Comparison of ENCODE assay signal across 8 mouse cellular contexts in genomic region chr7:143738601-143739006, GRCm38 (mm10). TPM values are rescaled to one million over a fixed set of nuclear protein-coding genes. Genes with fewer than 3 reads are reported as not detected.
DNase-seq lines count a peak whose midpoint lies in the region; ATAC-seq and TF ChIP-seq lines count a peak whose summit lies in the region.

No protein-coding gene starts in this region.

- H3K27ac ChIP-seq in heart, embryonic 11.5 days (ENCODE audit: low read depth, low read length) = peak overlapping the region; percentile 50
- H3K27ac ChIP-seq in embryonic facial prominence, embryonic 14.5 days (replicated peaks; ENCODE audit: low read depth, low read length) = peak overlapping the region; percentile 65
- H3K27ac ChIP-seq in hindbrain, postnatal 0 days = peak overlapping the region; percentile 74
- peak overlapping the region; percentile 92 for H3K27ac ChIP-seq in lung, embryonic 15.5 days
- H3K27ac ChIP-seq in stomach, postnatal 0 days (replicated peaks) = peak overlapping the region; percentile 97

- H3K4me1 ChIP-seq in heart, embryonic 11.5 days (ENCODE audit: control insufficient read depth, insufficient read depth, low read length) = peaks cover 25% of the 10 kb centered on the region
- peaks cover 20% of the 10 kb centered on the region for H3K4me1 ChIP-seq in embryonic facial prominence, embryonic 14.5 days (ENCODE audit: control insufficient read depth, insufficient read depth, low read length)
- H3K4me1 ChIP-seq in hindbrain, postnatal 0 days (ENCODE audit: insufficient read depth, low read length) = peaks cover 23% of the 10 kb centered on the region
- peaks cover 36% of the 10 kb centered on the region for H3K4me1 ChIP-seq in lung, embryonic 15.5 days
- peaks cover 15% of the 10 kb centered on the region for H3K4me1 ChIP-seq in stomach, postnatal 0 days (replicated peaks; ENCODE audit: control insufficient read depth, insufficient read depth)

- H3K4me2 ChIP-seq in heart, embryonic 11.5 days = peak overlapping the region; percentile 89
- H3K4me2 ChIP-seq in embryonic facial prominence, embryonic 14.5 days (ENCODE audit: low read depth, low read length) = peak overlapping the region; percentile 67
- H3K4me2 ChIP-seq in hindbrain, postnatal 0 days (ENCODE audit: low read depth, low read length) = peak overlapping the region; percentile 67
- peak overlapping the region; percentile 86 for H3K4me2 ChIP-seq in lung, embryonic 15.5 days
- peak overlapping the region; percentile 94 for H3K4me2 ChIP-seq in stomach, postnatal 0 days (replicated peaks; ENCODE audit: low read depth)

- TF ChIP-seq EP300 in stomach, postnatal 0 days (optimal IDR thresholded peaks at IDR 0.05) = peak; percentile 15

- TF ChIP-seq CTCF in hindbrain, postnatal 0 days (IDR thresholded peaks at IDR 0.05; ENCODE audit: low read depth) = no peak
- no peak for TF ChIP-seq CTCF in stomach, postnatal 0 days (IDR thresholded peaks at IDR 0.05; ENCODE audit: low read depth)

- 22% methylated on average over 5 of the region's 5 CpGs for WGBS in heart, embryonic 11.5 days (ENCODE audit: insufficient replicate concordance)
- 29% methylated on average over 5 of the region's 5 CpGs for WGBS in embryonic facial prominence, embryonic 14.5 days
- WGBS in hindbrain, postnatal 0 days = 10% methylated on average over 5 of the region's 5 CpGs
- 12% methylated on average over 5 of the region's 5 CpGs for WGBS in lung, embryonic 15.5 days
- WGBS in stomach, postnatal 0 days = 16% methylated on average over 5 of the region's 5 CpGs

- H3K36me3 ChIP-seq in heart, embryonic 11.5 days (ENCODE audit: control insufficient read depth, insufficient read depth, low read length) = no peaks in the 10 kb centered on the region
- peaks cover 1% of the 10 kb centered on the region; the same call in 1 of the 2 replicates for H3K36me3 ChIP-seq in embryonic facial prominence, embryonic 14.5 days (ENCODE audit: control insufficient read depth, insufficient read depth, low read length)
- no peaks in the 10 kb centered on the region for H3K36me3 ChIP-seq in hindbrain, postnatal 0 days (ENCODE audit: insufficient read depth, low read length)
- no peaks in the 10 kb centered on the region for H3K36me3 ChIP-seq in lung, embryonic 15.5 days
- peaks cover 2% of the 10 kb centered on the region for H3K36me3 ChIP-seq in stomach, postnatal 0 days (ENCODE audit: control insufficient read depth, insufficient read depth, low read length)

- peak; percentile 50 for ATAC-seq in heart, embryonic 11.5 days (replicated peaks; ENCODE audit: insufficient number of reproducible peaks, low FRiP score, low TSS enrichment)
- ATAC-seq in embryonic facial prominence, embryonic 14.5 days (ENCODE audit: low read depth) = peak; percentile 26; the same call in 1 of the 2 replicates
- 0 out of 2 replicates have a peak, but pooled peaks have one; percentile 24 for ATAC-seq in hindbrain, postnatal 0 days
- no peak for ATAC-seq in lung, embryonic 15.5 days (ENCODE audit: borderline replicate concordance, extremely low read depth, low FRiP score, low TSS enrichment)
- 0 out of 2 replicates have a peak, but pooled peaks have one; percentile 21 for ATAC-seq in stomach, postnatal 0 days (ENCODE audit: low FRiP score, low TSS enrichment)
- ATAC-seq in monocyte, adult 5-6 weeks (replicated peaks; ENCODE audit: insufficient number of reproducible peaks, low FRiP score, low TSS enrichment, poor library complexity, severe bottlenecking) = no peak

- DNase-seq in heart, adult 8-10 months (ENCODE audit: low spot score) = no peak
- peak; percentile 65 for DNase-seq in embryonic facial prominence, embryonic 14.5 days (ENCODE audit: low spot score)
- peak; percentile 70 for DNase-seq in hindbrain, postnatal 0 days (ENCODE audit: low spot score)
- DNase-seq in stomach, postnatal 0 days (ENCODE audit: low spot score) = peak; percentile 48
- no peak for DNase-seq in adipocyte (ENCODE audit: low spot score)

- peaks cover 11% of the 10 kb centered on the region for H3K27me3 ChIP-seq in heart, embryonic 11.5 days (ENCODE audit: control insufficient read depth, insufficient read depth, low read length)
- no peaks in the 10 kb centered on the region for H3K27me3 ChIP-seq in embryonic facial prominence, embryonic 14.5 days (replicated peaks; ENCODE audit: control insufficient read depth, insufficient read depth, low read length)
- H3K27me3 ChIP-seq in hindbrain, postnatal 0 days (ENCODE audit: insufficient read depth, low read length) = no peaks in the 10 kb centered on the region
- no peaks in the 10 kb centered on the region for H3K27me3 ChIP-seq in lung, embryonic 15.5 days
- H3K27me3 ChIP-seq in stomach, postnatal 0 days (ENCODE audit: control insufficient read depth, insufficient read depth, low read length) = no peaks in the 10 kb centered on the region

- H3K4me3 ChIP-seq in heart, embryonic 11.5 days (ENCODE audit: low read depth, low read length) = peak overlapping the region; percentile 77
- H3K4me3 ChIP-seq in embryonic facial prominence, embryonic 14.5 days (ENCODE audit: low read depth, low read length) = peak overlapping the region; percentile 60
- H3K4me3 ChIP-seq in hindbrain, postnatal 0 days (ENCODE audit: low read length) = peak overlapping the region; percentile 62
- H3K4me3 ChIP-seq in lung, embryonic 15.5 days = peak overlapping the region; percentile 67
- H3K4me3 ChIP-seq in stomach, postnatal 0 days (ENCODE audit: low read depth, low read length) = peak overlapping the region; percentile 88

- H3K9me3 ChIP-seq in heart, embryonic 11.5 days (replicated peaks; ENCODE audit: control insufficient read depth, low read length) = no peaks in the 10 kb centered on the region
- H3K9me3 ChIP-seq in embryonic facial prominence, embryonic 14.5 days (ENCODE audit: control insufficient read depth, low read length) = no peaks in the 10 kb centered on the region
- no peaks in the 10 kb centered on the region for H3K9me3 ChIP-seq in hindbrain, postnatal 0 days (ENCODE audit: low read length)
- H3K9me3 ChIP-seq in lung, embryonic 15.5 days = no peaks in the 10 kb centered on the region
- no peaks in the 10 kb centered on the region for H3K9me3 ChIP-seq in stomach, postnatal 0 days (ENCODE audit: control insufficient read depth, low read length)

- H3K9ac ChIP-seq in heart, embryonic 11.5 days (ENCODE audit: low read depth, low read length) = peak overlapping the region; percentile 92
- peak overlapping the region; percentile 86 for H3K9ac ChIP-seq in embryonic facial prominence, embryonic 14.5 days (ENCODE audit: low read depth, low read length)
- H3K9ac ChIP-seq in hindbrain, postnatal 0 days (replicated peaks; ENCODE audit: low read length) = peak overlapping the region; percentile 78
- peak overlapping the region; percentile 83; the same call in 1 of the 2 replicates for H3K9ac ChIP-seq in lung, embryonic 15.5 days
- peak overlapping the region; percentile 89 for H3K9ac ChIP-seq in stomach, postnatal 0 days (ENCODE audit: low read length)

RNA-seq across cellular contexts. Expression of gene Osbpl5, which starts 18.2 kb away (rescaled TPM):
- 26.6 and 30.8 TPM in 2 replicates for polyA plus RNA-seq in heart, embryonic 11.5 days (2014; fragmentation: Nextera tagmentation; extraction: Ambion mirVana)
- total RNA-seq in heart, adult 8-10 months (2022) = 10 to 100 TPM; 17.1 to 29.4 (median 20.3) TPM
- 47.5 and 47.7 TPM in 2 replicates for polyA plus RNA-seq in embryonic facial prominence, embryonic 14.5 days (2014; fragmentation: Nextera tagmentation; extraction: Ambion mirVana)
- 52.8 and 59.9 TPM in 2 replicates for total RNA-seq in hindbrain, postnatal 0 days (2014; rRNA removed)
- 24.2 and 27.6 TPM in 2 replicates for polyA plus RNA-seq in hindbrain, postnatal 0 days (2015; fragmentation: Nextera tagmentation; extraction: Ambion mirVana)
- 39.5 and 43.3 TPM in 2 replicates for polyA plus RNA-seq in lung, embryonic 15.5 days (2015; fragmentation: Nextera tagmentation; extraction: Ambion mirVana)
- 29.9 and 32.0 TPM in 2 replicates for polyA plus RNA-seq in stomach, postnatal 0 days (2015; fragmentation: Nextera tagmentation; extraction: Ambion mirVana)
- total RNA-seq in monocyte, adult 5-6 weeks (2017) = 16.1 to 49.9 TPM (median 22.0 TPM) in 3 replicates

RNA-seq across cellular contexts. Expression of gene Mrgprg, which starts 28.2 kb away (rescaled TPM):
- not detected in 2 replicates for polyA plus RNA-seq in heart, embryonic 11.5 days (2014; fragmentation: Nextera tagmentation; extraction: Ambion mirVana)
- total RNA-seq in heart, adult 8-10 months (2022) = not detected
- polyA plus RNA-seq in embryonic facial prominence, embryonic 14.5 days (2014; fragmentation: Nextera tagmentation; extraction: Ambion mirVana) = not detected in 2 replicates
- total RNA-seq in hindbrain, postnatal 0 days (2014; rRNA removed) = not detected in 2 replicates
- polyA plus RNA-seq in hindbrain, postnatal 0 days (2015; fragmentation: Nextera tagmentation; extraction: Ambion mirVana) = not detected in 2 replicates
- polyA plus RNA-seq in lung, embryonic 15.5 days (2015; fragmentation: Nextera tagmentation; extraction: Ambion mirVana) = not detected in 2 replicates
- polyA plus RNA-seq in stomach, postnatal 0 days (2015; fragmentation: Nextera tagmentation; extraction: Ambion mirVana) = not detected in 2 replicates
- total RNA-seq in monocyte, adult 5-6 weeks (2017) = not detected in 3 replicates

RNA-seq across cellular contexts. Expression of gene Mrgpre, which starts 45.7 kb away (rescaled TPM):
- polyA plus RNA-seq in heart, embryonic 11.5 days (2014; fragmentation: Nextera tagmentation; extraction: Ambion mirVana) = 2.3 and 3.4 TPM in 2 replicates
- total RNA-seq in heart, adult 8-10 months (2022) = 1 to 10 TPM; 1.6 to 1.8 (median 1.6) TPM
- polyA plus RNA-seq in embryonic facial prominence, embryonic 14.5 days (2014; fragmentation: Nextera tagmentation; extraction: Ambion mirVana) = 2.1 and 2.4 TPM in 2 replicates
- total RNA-seq in hindbrain, postnatal 0 days (2014; rRNA removed) = 8.5 and 10.9 TPM in 2 replicates
- polyA plus RNA-seq in hindbrain, postnatal 0 days (2015; fragmentation: Nextera tagmentation; extraction: Ambion mirVana) = 4.8 and 6.8 TPM in 2 replicates
- 0.93 and 1.1 TPM in 2 replicates for polyA plus RNA-seq in lung, embryonic 15.5 days (2015; fragmentation: Nextera tagmentation; extraction: Ambion mirVana)
- 0.55 and 0.63 TPM in 2 replicates for polyA plus RNA-seq in stomach, postnatal 0 days (2015; fragmentation: Nextera tagmentation; extraction: Ambion mirVana)
- 0.29 to 0.32 TPM in 2 of 3 replicates, not detected in the other for total RNA-seq in monocyte, adult 5-6 weeks (2017)

RNA-seq across cellular contexts. Expression of gene Tnfrsf23, which starts 52.9 kb away (rescaled TPM):
- polyA plus RNA-seq in heart, embryonic 11.5 days (2014; fragmentation: Nextera tagmentation; extraction: Ambion mirVana) = 1.1 and 2.6 TPM in 2 replicates
- total RNA-seq in heart, adult 8-10 months (2022) = 1 to 10 TPM; 2.9 to 6.1 (median 3.7) TPM
- 5.3 and 7.0 TPM in 2 replicates for polyA plus RNA-seq in embryonic facial prominence, embryonic 14.5 days (2014; fragmentation: Nextera tagmentation; extraction: Ambion mirVana)
- total RNA-seq in hindbrain, postnatal 0 days (2014; rRNA removed) = 0.58 and 1.5 TPM in 2 replicates
- 0.74 and 1.1 TPM in 2 replicates for polyA plus RNA-seq in hindbrain, postnatal 0 days (2015; fragmentation: Nextera tagmentation; extraction: Ambion mirVana)
- 1.1 and 1.2 TPM in 2 replicates for polyA plus RNA-seq in lung, embryonic 15.5 days (2015; fragmentation: Nextera tagmentation; extraction: Ambion mirVana)
- polyA plus RNA-seq in stomach, postnatal 0 days (2015; fragmentation: Nextera tagmentation; extraction: Ambion mirVana) = 2.9 and 4.0 TPM in 2 replicates
- total RNA-seq in monocyte, adult 5-6 weeks (2017) = 0.58 to 1.1 TPM in 2 of 3 replicates, not detected in the other

Comparison
In these comparisons a context has a peak if more than half of its experiments do, and no peak if none do; other contexts are left out.
1. ATAC-seq: peak in heart, embryonic 11.5 days (single experiment), embryonic facial prominence, embryonic 14.5 days (single experiment), hindbrain, postnatal 0 days (single experiment) and stomach, postnatal 0 days (single experiment); none in lung, embryonic 15.5 days (single experiment) and monocyte, adult 5-6 weeks (single experiment).
2. DNase-seq: peak in embryonic facial prominence, embryonic 14.5 days (single experiment), hindbrain, postnatal 0 days (single experiment) and stomach, postnatal 0 days (single experiment); none in heart, adult 8-10 months (single experiment) and adipocyte (single experiment).
3. Peak in every context shown above with its lines, with median percentiles within 50 percentile points of each other: H3K27ac ChIP-seq, H3K4me2 ChIP-seq, H3K4me3 ChIP-seq and H3K9ac ChIP-seq.